Mouse (Mus musculus) heart, postnatal 0 days (tissue): Measurements from ENCODE around the gene Snrk. TPM values are rescaled to one million over a fixed set of nuclear protein-coding genes. Genes with fewer than 3 reads are reported as not detected.

Source experiments
- ATAC-seq: fragments of 200-750 bp; cut with Nextera tagmentation; 2 replicates; pipeline ENCODE4 v1.8.0; 2017; ENCODE audit warnings: low read depth, moderate number of reproducible peaks, moderate library complexity; ENCODE audit not compliant: insufficient read depth
- DNase-seq: peaks from one replicate; pipeline ENCODE4 v3.0.0-alpha.2; 2016; ENCODE audit warnings: low spot score
- H3K27ac ChIP-seq: fragments of 300-500 bp; sonication (generic); 2 replicates; pipeline ENCODE4 v1.5.1; 2014; ENCODE audit warnings: low read depth, mild to moderate bottlenecking
- H3K27me3 ChIP-seq: fragments of 300-500 bp; sonication (generic); 2 replicates; pipeline ENCODE4 v1.6.1; 2014; ENCODE audit warnings: low read length, mixed read lengths; ENCODE audit not compliant: control insufficient read depth, insufficient read depth
- H3K36me3 ChIP-seq: fragments of 300-500 bp; sonication (generic); replicated peaks from 2 replicates; pipeline ENCODE4 v1.6.1; 2014; ENCODE audit warnings: low read length, mixed read lengths; ENCODE audit not compliant: control insufficient read depth, insufficient read depth
- H3K4me1 ChIP-seq: fragments of 300-500 bp; sonication (generic); 2 replicates; pipeline ENCODE4 v1.6.1; 2014; ENCODE audit warnings: antibody characterized with exemption; ENCODE audit not compliant: control insufficient read depth, insufficient read depth
- H3K4me2 ChIP-seq: fragments of 300-500 bp; sonication (generic); 2 replicates; pipeline ENCODE4 v1.6.1; 2014; ENCODE audit warnings: low read depth, mild to moderate bottlenecking, low read length, moderate library complexity
- H3K4me3 ChIP-seq: fragments of 300-500 bp; sonication (generic); 2 replicates; pipeline ENCODE4 v1.5.1; 2014; ENCODE audit warnings: low read depth, low read length
- H3K9ac ChIP-seq: fragments of 300-500 bp; sonication (generic); replicated peaks from 2 replicates; pipeline ENCODE4 v1.6.1; 2014; ENCODE audit warnings: low read depth, low read length, mixed read lengths
- H3K9me3 ChIP-seq: fragments of 300-500 bp; sonication (generic); replicated peaks from 2 replicates; pipeline ENCODE4 v1.6.1; 2016; ENCODE audit warnings: low read length; ENCODE audit not compliant: control insufficient read depth
- CTCF ChIP-seq: IDR thresholded peaks from 2 replicates; pipeline ENCODE4 v1.5.1; 2016; ENCODE audit warnings: antibody characterized with exemption, control low read depth, low read depth
- EP300 ChIP-seq: IDR thresholded peaks from 2 replicates; pipeline ENCODE4 v1.6.1; 2016; ENCODE audit warnings: antibody characterized with exemption, low read depth
- WGBS: fragments of 180-500 bp; shearing (Covaris S2); extraction: QIAGEN DNeasy Blood & Tissue Kit; methylation state at CpG from one replicate; pipeline ENCODE4 v1.1.7; 2014; 5-methylcytosine and 5-hydroxymethylcytosine counted together
- polyA plus RNA-seq: library from polyadenylated mRNA; unstranded; fragments of >200 nt; fragmentation: Nextera tagmentation; extraction: Ambion mirVana; gene quantifications from 2 replicates; pipeline ENCODE4 v1.2.1, GENCODE M21; 2015
- total RNA-seq: library from RNA; depleted of rRNA; stranded (reverse); fragments of >200 nt; gene quantifications from 2 replicates; pipeline ENCODE4 v1.2.3, GENCODE M21; 2014; ENCODE audit warnings: low replicate concordance

Snrk gene
- total and polyA plus RNA-seq, 2 experiments from 2014 or later = 39.5 to 60.4 TPM

- ATAC-seq = no peak
- TF ChIP-seq EP300 (no peak), CTCF (no peak)
- WGBS = 73% methylated on average over 8 of the region's 8 CpGs
Measured at GRCm38 (mm10) chr9:122126790-122127189, 9.7 kb downstream of the Snrk start.

GRCm38 (mm10) chr9:122127271-122127785 lies 10.3 kb downstream of the Snrk start:
- H3K27ac ChIP-seq = no peak overlapping the region
- H3K9me3 ChIP-seq = no peaks in the 10 kb centered on the region
- no peak for ATAC-seq
- WGBS = 65% methylated on average over 3 of the region's 3 CpGs
- TF ChIP-seq EP300 = no peak
- no peak for TF ChIP-seq CTCF
- no peaks in the 10 kb centered on the region for H3K27me3 ChIP-seq
- H3K4me1 ChIP-seq = peaks cover 29% of the 10 kb centered on the region
- peaks cover 6% of the 10 kb centered on the region; the same call in 1 of the 2 replicates for H3K36me3 ChIP-seq
- no peak overlapping the region for H3K4me2 ChIP-seq
- no peak overlapping the region for H3K4me3 ChIP-seq
- no peak overlapping the region for H3K9ac ChIP-seq
- no peak for DNase-seq

More at GRCm38 (mm10) chr9:122126790-122127189, 9.7 kb downstream of the Snrk start:
- H3K36me3 ChIP-seq = 0 out of 2 replicates have a peak, but pooled peaks cover under 1% of the 10 kb centered on the region
- H3K4me3 ChIP-seq = no peak overlapping the region
- no peaks in the 10 kb centered on the region for H3K27me3 ChIP-seq
- H3K9me3 ChIP-seq = no peaks in the 10 kb centered on the region
- no peak for DNase-seq
- peaks cover 31% of the 10 kb centered on the region for H3K4me1 ChIP-seq
- no peak overlapping the region for H3K9ac ChIP-seq
- no peak overlapping the region for H3K27ac ChIP-seq
- no peak overlapping the region for H3K4me2 ChIP-seq

GRCm38 (mm10) chr9:122128686-122129085 lies 11.6 kb downstream of the Snrk start:
- Histone ChIP-seq H3K36me3 (peaks cover 16% of the 10 kb centered on the region), H3K9me3 (no peaks in the 10 kb centered on the region), H3K4me2 (0 out of 2 replicates have a peak overlapping the region, but pooled peaks have one; percentile 16), H3K4me1 (peaks cover 18% of the 10 kb centered on the region; the same call in 1 of the 2 replicates), H3K27ac (0 out of 2 replicates have a peak overlapping the region, but pooled peaks have one; percentile 7), H3K27me3 (no peaks in the 10 kb centered on the region), H3K9ac (no peak overlapping the region; the same call in 1 of the 2 replicates), H3K4me3 (no peak overlapping the region)
- ATAC-seq (no peak), DNase-seq (no peak)
- TF ChIP-seq CTCF (no peak), EP300 (no peak)
- WGBS = 46% methylated on average over 5 of the region's 5 CpGs

- TF ChIP-seq CTCF (no peak), EP300 (no peak)
- DNase-seq = no peak
- Histone ChIP-seq H3K4me3 (no peak overlapping the region), H3K9me3 (no peaks in the 10 kb centered on the region), H3K9ac (no peak overlapping the region), H3K4me2 (no peak overlapping the region), H3K36me3 (peaks cover 27% of the 10 kb centered on the region), H3K27ac (no peak overlapping the region), H3K27me3 (no peaks in the 10 kb centered on the region), H3K4me1 (peaks cover 25% of the 10 kb centered on the region)
- 26% methylated on average over 3 of the region's 3 CpGs for WGBS
- no peak for ATAC-seq
Measured at GRCm38 (mm10) chr9:122130666-122131065, 13.6 kb downstream of the Snrk start.

GRCm38 (mm10) chr9:122132145-122132544 lies 15.1 kb downstream of the Snrk start:
- Histone ChIP-seq H3K27ac (no peak overlapping the region), H3K9me3 (no peaks in the 10 kb centered on the region), H3K4me1 (peaks cover 31% of the 10 kb centered on the region), H3K4me2 (no peak overlapping the region), H3K4me3 (no peak overlapping the region), H3K27me3 (no peaks in the 10 kb centered on the region), H3K36me3 (peaks cover 31% of the 10 kb centered on the region), H3K9ac (no peak overlapping the region)
- TF ChIP-seq EP300 (no peak), CTCF (no peak)
- WGBS = 81% methylated on average over 7 of the region's 7 CpGs
- no peak for DNase-seq
- no peak for ATAC-seq
